Mouse (Mus musculus) MEL (cell line): ENCODE measurements around the gene 3110018I06Rik. TPM values are rescaled to one million over a fixed set of nuclear protein-coding genes. Genes with fewer than 3 reads are reported as not detected.

Source experiments
- DNase-seq: peaks from one replicate; pipeline ENCODE4 v3.0.0; 2011; ENCODE audit warnings: low read depth, low spot score
- H3K27ac ChIP-seq: 2 replicates; pipeline ENCODE4 v1.5.1; 2012; ENCODE audit warnings: low read depth, mild to moderate bottlenecking, control low read depth, low read length, moderate library complexity; ENCODE audit not compliant: control insufficient read depth
- H3K27me3 ChIP-seq, 2 experiments: fragments of 150-350 bp in 1 of 2; sonication (generic) in 1 of 2; 2 replicates each; pipeline ENCODE4 v1.6.1; 2012; ENCODE audit warnings: low read length in 2 of 2, mild to moderate bottlenecking in 2 of 2, improper control_type of control experiment in 1 of 2, moderate library complexity in 1 of 2; ENCODE audit not compliant: insufficient read depth in 2 of 2, control insufficient read depth in 1 of 2
- H3K36me3 ChIP-seq, 2 experiments: 2 replicates each; pipeline ENCODE4 v1.6.1; 2012 to 2014; ENCODE audit warnings: low read length in 2 of 2, improper control_type of control experiment in 1 of 2, inconsistent platforms in 1 of 2, mild to moderate bottlenecking in 1 of 2; ENCODE audit not compliant: insufficient read depth in 2 of 2, control insufficient read depth in 1 of 2
- H3K4me1 ChIP-seq, 2 experiments: fragments of 150-350 bp in 1 of 2; sonication (generic) in 1 of 2; 2 replicates each; pipeline ENCODE4 v1.6.1; 2012; ENCODE audit warnings: low read length in 2 of 2, improper control_type of control experiment in 1 of 2, mild to moderate bottlenecking in 1 of 2; ENCODE audit not compliant: insufficient read depth in 2 of 2, control insufficient read depth in 1 of 2
- H3K4me3 ChIP-seq, 2 experiments: fragments of 150-350 bp in 1 of 2; sonication (generic) in 1 of 2; 2 replicates each; pipeline ENCODE4 v1.5.1; 2012; ENCODE audit warnings: low read depth in 2 of 2, low read length in 2 of 2, mild to moderate bottlenecking in 2 of 2, moderate library complexity in 2 of 2, control low read depth in 1 of 2, improper control_type of control experiment in 1 of 2; ENCODE audit not compliant: control insufficient read depth in 1 of 2, insufficient read depth in 1 of 2
- H3K79me2 ChIP-seq: 2 replicates; pipeline ENCODE4 v1.6.1; 2012; ENCODE audit warnings: mild to moderate bottlenecking, low read length, moderate library complexity; ENCODE audit not compliant: control insufficient read depth, poor library complexity, insufficient read depth
- H3K9ac ChIP-seq: 2 replicates; pipeline ENCODE4 v1.6.1; 2012; ENCODE audit warnings: low read depth, mild to moderate bottlenecking, control low read depth, low read length, moderate library complexity; ENCODE audit not compliant: control insufficient read depth, poor library complexity, severe bottlenecking
- H3K9me3 ChIP-seq: fragments of 150-350 bp; sonication (generic); replicated peaks from 2 replicates; pipeline ENCODE4 v1.6.1; 2012; ENCODE audit warnings: mild to moderate bottlenecking, low read length, improper control_type of control experiment, moderate library complexity; ENCODE audit not compliant: insufficient read depth
- BHLHE40 ChIP-seq: IDR thresholded peaks from 2 replicates; pipeline ENCODE4 v1.6.1; 2012; ENCODE audit warnings: low read depth, mild to moderate bottlenecking, inconsistent platforms, low read length, improper control_type of control experiment, borderline replicate concordance
- CHD2 ChIP-seq: IDR thresholded peaks from 2 replicates; pipeline ENCODE4 v1.6.1; 2011; ENCODE audit warnings: low read length, improper control_type of control experiment
- CTCF ChIP-seq, 3 experiments: IDR thresholded peaks in 2 of 3; conservative IDR thresholded peaks in 1 of 3; 2 replicates each; pipeline ENCODE4 v1.5.1; 2011 to 2012; ENCODE audit warnings: low read length in 3 of 3, low read depth in 2 of 3, mild to moderate bottlenecking in 2 of 3, improper control_type of control experiment in 1 of 3, inconsistent platforms in 1 of 3, mixed read lengths in 1 of 3, moderate library complexity in 1 of 3; ENCODE audit not compliant: control insufficient read depth in 1 of 3, insufficient read depth in 1 of 3, poor library complexity in 1 of 3, severe bottlenecking in 1 of 3
- E2F4 ChIP-seq: IDR thresholded peaks from 2 replicates; pipeline ENCODE4 v1.6.1; 2011; ENCODE audit warnings: low read depth, low read length, improper control_type of control experiment, borderline replicate concordance
- ELF1 ChIP-seq: IDR thresholded peaks from 2 replicates; pipeline ENCODE4 v1.6.1; 2014; ENCODE audit warnings: low read depth, mild to moderate bottlenecking, inconsistent platforms, low read length, improper control_type of control experiment, moderate library complexity
- EP300 ChIP-seq, 2 experiments: IDR thresholded peaks; 2 replicates each; pipeline ENCODE4 v1.6.1; 2011; ENCODE audit warnings: improper control_type of control experiment in 2 of 2, low read length in 2 of 2, low read depth in 1 of 2, mild to moderate bottlenecking in 1 of 2
- ETS1 ChIP-seq: IDR thresholded peaks from 2 replicates; pipeline ENCODE4 v1.6.1; 2012; ENCODE audit warnings: low read depth, mild to moderate bottlenecking, inconsistent platforms, low read length, improper control_type of control experiment, moderate library complexity
- GABPA ChIP-seq: IDR thresholded peaks from 2 replicates; pipeline ENCODE4 v1.6.1; 2012; ENCODE audit warnings: low read depth, mild to moderate bottlenecking, inconsistent platforms, low read length, improper control_type of control experiment, moderate library complexity
- HCFC1 ChIP-seq: IDR thresholded peaks from 2 replicates; pipeline ENCODE4 v1.6.1; 2012; ENCODE audit warnings: low read depth, mild to moderate bottlenecking, inconsistent platforms, low read length, improper control_type of control experiment, moderate library complexity
- JUND ChIP-seq: IDR thresholded peaks from 2 replicates; pipeline ENCODE4 v1.6.1; 2011; ENCODE audit warnings: low read depth, mild to moderate bottlenecking, improper control_type of control experiment, low read length
- MAFK ChIP-seq: IDR thresholded peaks from 2 replicates; pipeline ENCODE4 v1.6.1; 2011; ENCODE audit warnings: low read depth, mild to moderate bottlenecking, low read length, improper control_type of control experiment, borderline replicate concordance
- MAZ ChIP-seq: IDR thresholded peaks from 2 replicates; pipeline ENCODE4 v1.6.1; 2012; ENCODE audit warnings: low read depth, mild to moderate bottlenecking, inconsistent platforms, low read length, improper control_type of control experiment
- MXI1 ChIP-seq: IDR thresholded peaks from 2 replicates; pipeline ENCODE4 v1.6.1; 2011; ENCODE audit warnings: mild to moderate bottlenecking, low read depth, low read length, improper control_type of control experiment
- MYC ChIP-seq: IDR thresholded peaks from 2 replicates; pipeline ENCODE4 v1.6.1; 2011; ENCODE audit warnings: low read depth, mild to moderate bottlenecking, low read length, improper control_type of control experiment, moderate library complexity
- POLR2A ChIP-seq, 2 experiments: IDR thresholded peaks; 2 replicates each; pipeline ENCODE4 v1.6.1; 2011 to 2012; ENCODE audit warnings: low read length in 2 of 2, mild to moderate bottlenecking in 2 of 2, control low read depth in 1 of 2, improper control_type of control experiment in 1 of 2, low read depth in 1 of 2, moderate library complexity in 1 of 2; ENCODE audit not compliant: control insufficient read depth in 1 of 2, insufficient read depth in 1 of 2, poor library complexity in 1 of 2
- POLR2AphosphoS2 ChIP-seq: IDR thresholded peaks from 2 replicates; pipeline ENCODE4 v1.6.1; 2011; ENCODE audit warnings: low read length, improper control_type of control experiment
- RAD21 ChIP-seq: IDR thresholded peaks from 2 replicates; pipeline ENCODE4 v1.6.1; 2011; ENCODE audit warnings: mild to moderate bottlenecking, low read depth, low read length, improper control_type of control experiment
- RCOR1 ChIP-seq: IDR thresholded peaks from 2 replicates; pipeline ENCODE4 v1.6.1; 2012; ENCODE audit warnings: low read depth, mild to moderate bottlenecking, inconsistent platforms, low read length, improper control_type of control experiment
- SIN3A ChIP-seq: IDR thresholded peaks from 2 replicates; pipeline ENCODE4 v1.6.1; 2012; ENCODE audit warnings: low read length, improper control_type of control experiment, inconsistent platforms
- UBTF ChIP-seq: IDR thresholded peaks from 2 replicates; pipeline ENCODE4 v1.6.1; 2012; ENCODE audit warnings: low read depth, mild to moderate bottlenecking, inconsistent platforms, low read length, improper control_type of control experiment, moderate library complexity, borderline replicate concordance; ENCODE audit not compliant: insufficient read depth
- ZKSCAN1 ChIP-seq: IDR thresholded peaks from 2 replicates; pipeline ENCODE4 v1.6.1; 2012; ENCODE audit warnings: low read depth, mild to moderate bottlenecking, inconsistent platforms, low read length, improper control_type of control experiment, moderate library complexity
- ZNF384 ChIP-seq: IDR thresholded peaks from 2 replicates; pipeline ENCODE4 v1.6.1; 2012; ENCODE audit warnings: low read depth, mild to moderate bottlenecking, inconsistent platforms, low read length, improper control_type of control experiment
- polyA plus RNA-seq, 2 experiments: library from polyadenylated mRNA; stranded (reverse) in 1 of 2; unstranded in 1 of 2; fragments of >175 nt in 1 of 2; fragments of >200 nt in 1 of 2; gene quantifications; 2 replicates each; pipeline versions ENCODE4 v1.2.1 to v1.2.4; 2012; ENCODE audit warnings: low replicate concordance in 2 of 2, low read depth in 1 of 2; ENCODE audit not compliant: insufficient read length in 2 of 2, insufficient read depth in 1 of 2, missing spikeins in 1 of 2
- total RNA-seq: library from RNA; depleted of rRNA; stranded (reverse); fragments of 300-350 nt; gene quantifications from 2 replicates; pipeline ENCODE4 v1.2.3, GENCODE M21; 2012

Gene 3110018I06Rik
- total and polyA plus RNA-seq, 3 experiments = not detected

DNA sequence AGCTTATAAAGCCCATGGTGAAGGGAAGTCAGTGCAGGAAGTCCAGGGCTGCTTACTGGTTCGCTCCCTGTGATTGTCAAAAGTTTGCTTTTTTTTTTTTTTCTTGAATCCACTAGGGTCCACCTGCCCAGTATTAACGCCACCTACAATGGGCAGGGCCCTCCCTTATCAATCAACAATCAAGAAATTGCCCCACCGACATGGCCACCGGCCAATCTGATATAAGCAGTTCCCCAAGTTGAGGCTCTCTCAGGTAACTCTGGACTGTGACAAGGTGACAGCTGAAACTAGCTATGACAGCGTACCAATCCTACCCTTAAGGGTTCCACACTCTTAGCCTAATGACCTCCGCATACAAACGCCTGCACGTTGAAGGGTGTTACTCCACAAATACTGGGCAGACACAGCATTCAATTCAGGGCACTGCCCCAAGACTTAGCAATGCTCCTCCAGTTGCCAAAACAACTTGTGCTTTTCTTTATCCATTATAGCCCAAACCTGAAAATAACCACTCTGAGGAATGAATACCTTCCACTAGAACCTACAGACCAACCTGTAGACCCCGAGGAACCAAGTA, 21.3 kb downstream of the 3110018I06Rik start:
- no peaks in the 10 kb centered on the region for H3K9me3 ChIP-seq
- no peak overlapping the region for H3K27ac ChIP-seq
- H3K79me2 ChIP-seq = no peaks in the 10 kb centered on the region
- no peaks in the 10 kb centered on the region for H3K4me1 ChIP-seq
- no peak overlapping the region for H3K4me3 ChIP-seq
- no peaks in the 10 kb centered on the region for H3K27me3 ChIP-seq
- H3K36me3 ChIP-seq = no peaks in the 10 kb centered on the region
- TF ChIP-seq UBTF (no peak), ZNF384 (no peak), E2F4 (no peak), RAD21 (no peak), CHD2 (no peak)
- TF ChIP-seq, all 39 proteins: peak for 0
- DNase-seq = no peak
- no peak overlapping the region for H3K9ac ChIP-seq

DNA sequence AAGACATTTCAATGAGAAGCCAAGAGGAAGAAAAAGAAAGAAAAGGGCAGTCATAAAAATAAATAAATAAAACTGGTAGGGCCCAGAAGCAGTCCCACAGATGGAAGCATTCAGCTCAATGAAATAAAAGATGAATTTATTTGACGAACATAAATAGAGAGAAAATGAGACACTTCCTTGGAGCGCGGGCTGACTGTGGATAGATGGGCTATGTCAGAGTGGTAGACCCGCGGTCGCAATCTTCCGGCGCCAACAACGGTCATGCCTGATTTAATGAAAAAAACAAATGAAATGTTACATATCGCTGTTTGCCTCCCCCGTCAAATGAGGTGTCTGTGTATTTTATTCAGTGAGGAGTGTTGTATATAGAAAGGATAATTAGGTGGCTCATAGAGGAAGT, 22.7 kb downstream of the 3110018I06Rik start:
- Histone ChIP-seq H3K4me1 (no peaks in the 10 kb centered on the region), H3K9me3 (no peaks in the 10 kb centered on the region), H3K27ac (no peak overlapping the region), H3K4me3 (no peak overlapping the region), H3K27me3 (no peaks in the 10 kb centered on the region), H3K9ac (no peak overlapping the region), H3K36me3 (no peaks in the 10 kb centered on the region), H3K79me2 (no peaks in the 10 kb centered on the region)
- DNase-seq = no peak
- TF ChIP-seq POLR2A (IDR thresholded peaks at IDR 0.05; ENCODE audit: control insufficient read depth in 1 of 2, insufficient read depth in 1 of 2, low read depth in 1 of 2, low read length in 2 of 2, poor library complexity in 1 of 2) (no peak), ETS1 (no peak), RAD21 (no peak), POLR2AphosphoS2 (no peak), CTCF (IDR thresholded peaks at IDR 0.05 in 2 of 3, conservative IDR thresholded peaks at IDR 0.05 in 1 of 3; ENCODE audit: control insufficient read depth in 1 of 3, insufficient read depth in 1 of 3, low read depth in 2 of 3, low read length in 3 of 3, poor library complexity in 1 of 3, severe bottlenecking in 1 of 3) (no peak), GABPA (no peak), E2F4 (no peak)

DNA sequence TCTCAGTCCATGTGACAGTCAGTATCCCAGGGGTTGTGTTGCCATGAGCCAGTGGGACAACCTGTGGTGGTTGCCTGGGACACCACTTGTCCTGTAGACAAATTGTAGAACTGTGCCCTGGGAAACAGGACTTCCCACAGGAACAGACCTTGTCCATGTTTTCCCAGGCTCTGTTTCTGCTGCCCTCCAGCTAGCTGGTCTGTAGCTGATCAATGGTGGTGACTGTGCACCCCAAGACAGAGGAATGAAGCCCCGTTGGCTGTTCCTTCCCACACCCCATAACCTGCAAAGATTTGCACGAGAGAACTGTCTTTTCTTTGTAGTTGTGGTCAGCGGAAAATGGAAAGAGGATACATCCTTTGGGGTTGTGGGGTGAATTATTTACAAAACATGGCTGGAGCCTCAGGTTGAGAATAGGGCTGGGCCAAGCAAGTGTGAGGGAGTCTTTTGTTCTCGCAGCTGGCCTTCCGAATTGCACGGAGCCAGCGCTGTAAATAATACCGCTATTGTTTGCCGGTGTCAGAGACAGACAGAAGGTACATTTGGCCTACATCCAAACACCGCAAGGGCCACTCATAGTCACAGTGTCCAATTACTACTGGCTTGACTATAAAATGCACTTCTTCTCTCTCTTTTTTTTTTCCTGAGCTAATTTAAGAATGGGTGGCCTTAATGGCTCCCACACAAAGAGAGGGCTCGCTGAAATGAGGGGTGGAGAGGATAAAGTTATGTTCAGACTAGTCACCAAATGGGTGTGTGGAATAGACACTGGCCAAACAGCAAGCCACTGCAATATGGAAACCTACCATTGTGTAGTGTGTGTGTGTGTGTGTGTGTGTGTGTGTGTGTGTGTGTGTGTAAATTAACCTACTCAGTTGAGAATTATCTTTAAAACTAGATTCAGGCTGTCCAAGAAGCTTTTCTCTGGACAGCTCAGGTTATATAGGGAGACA, 28.1 kb downstream of the 3110018I06Rik start:
- H3K4me3 ChIP-seq = no peak overlapping the region
- H3K36me3 ChIP-seq = no peaks in the 10 kb centered on the region
- H3K27ac ChIP-seq = no peak overlapping the region
- no peak for DNase-seq
- no peak for TF ChIP-seq SIN3A
- no peak for TF ChIP-seq ETS1
- no peak for TF ChIP-seq MYC
- no peak for TF ChIP-seq HCFC1
- TF ChIP-seq MAFK = no peak
- no peak for TF ChIP-seq GABPA
- TF ChIP-seq JUND = no peak
- TF ChIP-seq RAD21 = no peak
- no peak for TF ChIP-seq BHLHE40
- no peak for TF ChIP-seq RCOR1
- no peak for TF ChIP-seq ZKSCAN1
- no peak for TF ChIP-seq UBTF
- TF ChIP-seq MAZ = no peak
- no peak for TF ChIP-seq MXI1
- no peak for TF ChIP-seq EP300 (IDR thresholded peaks at IDR 0.05; ENCODE audit: low read depth in 1 of 2, low read length in 2 of 2)
- TF ChIP-seq ELF1 = no peak
- H3K4me1 ChIP-seq = no peaks in the 10 kb centered on the region
- H3K27me3 ChIP-seq = no peaks in the 10 kb centered on the region
- H3K9ac ChIP-seq = no peak overlapping the region
- no peaks in the 10 kb centered on the region for H3K9me3 ChIP-seq
- no peaks in the 10 kb centered on the region for H3K79me2 ChIP-seq
